Mouse (Mus musculus): Measurements from ENCODE around the gene Bicra. TPM values are rescaled to one million over a fixed set of nuclear protein-coding genes. Genes with fewer than 3 reads are reported as not detected.

Gene Bicra
- total and polyA plus RNA-seq, 3 experiments: 0.32 to 10.2 (median 2.2) TPM

GRCm38 (mm10) chr7:15954978-15955443 is 92.7 kb downstream of the Bicra start:
- dilution Hi-C loops (cut with MboI; ENCODE audit: extremely low pct_ligation_motif_present, extremely low pct_unique_long_range_greater_than_20kb, low sequenced_read_pairs): loop anchor here (25.0 kb wide), 1 partner anchor 207 kb away; no protein-coding TSS in a partner anchor
- H3K4me1 ChIP-seq (ENCODE audit: control insufficient read depth in 1 of 2, insufficient read depth in 2 of 2): no peaks in the 10 kb centered on the region
- no peak overlapping the region for H3K4me3 ChIP-seq (replicated peaks in 1 of 3; ENCODE audit: low read depth in 2 of 3, low read length in 2 of 3, poor library complexity in 1 of 3)

GRCm38 (mm10) chr7:15954436-15954835 is 93.3 kb downstream of the Bicra start:
- Histone ChIP-seq H3K36me3 (replicated peaks in 1 of 2; ENCODE audit: control insufficient read depth in 1 of 2, insufficient read depth in 1 of 2, low read length in 1 of 2) (peaks cover 16 to 23% of the 10 kb centered on the region in 2 experiments), H3K4me3 (replicated peaks in 1 of 3; ENCODE audit: low read depth in 2 of 3, low read length in 2 of 3, poor library complexity in 1 of 3) (no peak overlapping the region), H3K4me2 (ENCODE audit: insufficient read depth, low read depth, poor library complexity, severe bottlenecking) (no peak overlapping the region), H3K79me2 (replicated peaks; ENCODE audit: control insufficient read depth, extremely low read depth, insufficient read depth, poor library complexity, severe bottlenecking) (no peaks in the 10 kb centered on the region), H3K9ac (ENCODE audit: insufficient read depth, low read depth) (no peak overlapping the region), H3K9me3 (replicated peaks; ENCODE audit: low read length) (peaks cover 6% of the 10 kb centered on the region), H3K27ac (ENCODE audit: insufficient read depth, low read depth) (no peak overlapping the region), H3K27me3 (replicated peaks) (no peaks in the 10 kb centered on the region), H3K4me1 (ENCODE audit: control insufficient read depth in 1 of 2, insufficient read depth in 2 of 2) (peaks cover 0 to 2% of the 10 kb centered on the region in 2 experiments; a peak in 1 of 4 replicates)
- in situ Hi-C loops (cut with MboI; ENCODE audit: low pct_ligation_motif_present, low pct_unique_long_range_greater_than_20kb, low sequenced_read_pairs) (no loop called here), dilution Hi-C loops (cut with MboI; ENCODE audit: extremely low pct_ligation_motif_present, extremely low pct_unique_long_range_greater_than_20kb, low sequenced_read_pairs) (loop anchor here (25.0 kb wide), 1 partner anchor 208 kb away; no protein-coding TSS in a partner anchor)
- TF ChIP-seq BHLHE40 (IDR thresholded peaks at IDR 0.05; ENCODE audit: low read depth, low read length) (no peak), CHD2 (IDR thresholded peaks at IDR 0.05; ENCODE audit: low read length) (no peak), POLR2AphosphoS2 (IDR thresholded peaks at IDR 0.05; ENCODE audit: low read depth, low read length) (no peak), ELF1 (IDR thresholded peaks at IDR 0.05; ENCODE audit: low read depth, low read length) (no peak), PAX5 (IDR thresholded peaks at IDR 0.05; ENCODE audit: low read length) (no peak), NRF1 (IDR thresholded peaks at IDR 0.05; ENCODE audit: low read depth, low read length) (no peak), SIN3A (IDR thresholded peaks at IDR 0.05; ENCODE audit: low read length) (no peak), MAFK (IDR thresholded peaks at IDR 0.05; ENCODE audit: insufficient replicate concordance, low read length) (no peak)
- no peak for DNase-seq (ENCODE audit: extremely low read depth)

More at GRCm38 (mm10) chr7:15954978-15955443, 92.7 kb downstream of the Bicra start:
- H3K79me2 ChIP-seq (replicated peaks; ENCODE audit: control insufficient read depth, extremely low read depth, insufficient read depth, poor library complexity, severe bottlenecking): no peaks in the 10 kb centered on the region
- peaks cover 6% of the 10 kb centered on the region for H3K9me3 ChIP-seq (replicated peaks; ENCODE audit: low read length)
- no peak for DNase-seq (ENCODE audit: extremely low read depth)
- peaks cover 14 to 24% of the 10 kb centered on the region in 2 experiments for H3K36me3 ChIP-seq (replicated peaks in 1 of 2; ENCODE audit: control insufficient read depth in 1 of 2, insufficient read depth in 1 of 2, low read length in 1 of 2)
- no peak for TF ChIP-seq E2F4 (IDR thresholded peaks at IDR 0.05; ENCODE audit: insufficient replicate concordance, low read depth, low read length)
- TF ChIP-seq EP300 (IDR thresholded peaks at IDR 0.05; ENCODE audit: low read length): no peak
- TF ChIP-seq SMC3 (IDR thresholded peaks at IDR 0.05; ENCODE audit: low read depth, low read length): no peak
- TF ChIP-seq ZMIZ1 (IDR thresholded peaks at IDR 0.05; ENCODE audit: low read depth, low read length): no peak
- TF ChIP-seq HCFC1 (IDR thresholded peaks at IDR 0.05; ENCODE audit: low read depth, low read length): no peak
- H3K4me2 ChIP-seq (ENCODE audit: insufficient read depth, low read depth, poor library complexity, severe bottlenecking): no peak overlapping the region
- H3K27me3 ChIP-seq (replicated peaks): no peaks in the 10 kb centered on the region
- in situ Hi-C loops (cut with MboI; ENCODE audit: low pct_ligation_motif_present, low pct_unique_long_range_greater_than_20kb, low sequenced_read_pairs): no loop called here
- H3K9ac ChIP-seq (ENCODE audit: insufficient read depth, low read depth): no peak overlapping the region
- no peak overlapping the region for H3K27ac ChIP-seq (ENCODE audit: insufficient read depth, low read depth)
